Mouse (Mus musculus): ENCODE results near the gene Olfr354. TPM values are rescaled to one million over a fixed set of nuclear protein-coding genes. Genes with fewer than 3 reads are reported as not detected.

Gene Olfr354
- polyA plus RNA-seq (2015; fragmentation: Nextera tagmentation; extraction: Ambion mirVana): not detected in 2 replicates

GRCm38 (mm10) chr2:36905380-36905779 lies at the start of gene Olfr354:
TSS of gene Olfr354 (plus strand) at chr2:36905680.
- ATAC-seq: no peak
- H3K9ac ChIP-seq: no peak within 1 kb of the TSS
- H3K27ac ChIP-seq: no peak within 1 kb of the TSS
- no peak within 1 kb of the TSS for H3K4me3 ChIP-seq
- H3K4me2 ChIP-seq: no peak within 1 kb of the TSS
- H3K36me3 ChIP-seq (ENCODE audit: poor library complexity, severe bottlenecking): no peaks in the 10 kb centered on the region
- H3K4me1 ChIP-seq: no peaks in the 10 kb centered on the region
- H3K9me3 ChIP-seq (replicated peaks): peaks cover 39% of the 10 kb centered on the region
- H3K27me3 ChIP-seq: no peaks in the 10 kb centered on the region

- no peak for ATAC-seq
- no peaks in the 10 kb centered on the region for H3K36me3 ChIP-seq (ENCODE audit: poor library complexity, severe bottlenecking)
- H3K4me2 ChIP-seq: no peak within 1 kb of the TSS
- no peak within 1 kb of the TSS for H3K4me3 ChIP-seq
- H3K27ac ChIP-seq: no peak within 1 kb of the TSS
- H3K27me3 ChIP-seq: no peaks in the 10 kb centered on the region
- no peak within 1 kb of the TSS for H3K9ac ChIP-seq
- 91% methylated on average over 1 of the region's 1 CpGs for WGBS
- no peaks in the 10 kb centered on the region for H3K4me1 ChIP-seq
- peaks cover 29% of the 10 kb centered on the region for H3K9me3 ChIP-seq (replicated peaks)
Measured at GRCm38 (mm10) chr2:36862560-36862959, 42.9 kb upstream of the Olfr354 start, which contains the start of gene Olfr351. TSS of gene Olfr351 (minus strand) at chr2:36862660.

GRCm38 (mm10) chr2:36868160-36868559 lies 37.3 kb upstream of the Olfr354 start, which contains the start of gene Olfr352:
TSS of gene Olfr352 (plus strand) at chr2:36868460.
- Histone ChIP-seq H3K9ac (no peak within 1 kb of the TSS), H3K4me3 (no peak within 1 kb of the TSS), H3K4me1 (no peaks in the 10 kb centered on the region), H3K27ac (no peak within 1 kb of the TSS), H3K36me3 (ENCODE audit: poor library complexity, severe bottlenecking) (no peaks in the 10 kb centered on the region), H3K4me2 (no peak within 1 kb of the TSS), H3K27me3 (no peaks in the 10 kb centered on the region), H3K9me3 (replicated peaks) (peaks cover 30% of the 10 kb centered on the region)
- 80% methylated on average over 1 of the region's 1 CpGs for WGBS
- ATAC-seq: no peak

- no peak for ATAC-seq
- H3K4me2 ChIP-seq: no peak within 1 kb of the TSS
- no peak within 1 kb of the TSS for H3K4me3 ChIP-seq
- H3K4me1 ChIP-seq: no peaks in the 10 kb centered on the region
- H3K9ac ChIP-seq: no peak within 1 kb of the TSS
- no peaks in the 10 kb centered on the region for H3K36me3 ChIP-seq (ENCODE audit: poor library complexity, severe bottlenecking)
- H3K27ac ChIP-seq: no peak within 1 kb of the TSS
- H3K9me3 ChIP-seq (replicated peaks): peaks cover 18% of the 10 kb centered on the region
- no peaks in the 10 kb centered on the region for H3K27me3 ChIP-seq
Measured at GRCm38 (mm10) chr2:36892836-36893235, 12.6 kb upstream of the Olfr354 start, which contains the start of gene Olfr353. TSS of gene Olfr353 (minus strand) at chr2:36892936.

- ATAC-seq: no peak
- no peak overlapping the region for H3K27ac ChIP-seq
- peaks cover 31% of the 10 kb centered on the region for H3K9me3 ChIP-seq (replicated peaks)
- H3K4me3 ChIP-seq: no peak overlapping the region
- H3K4me2 ChIP-seq: no peak overlapping the region
- H3K36me3 ChIP-seq (ENCODE audit: poor library complexity, severe bottlenecking): no peaks in the 10 kb centered on the region
- H3K9ac ChIP-seq: no peak overlapping the region
- H3K4me1 ChIP-seq: no peaks in the 10 kb centered on the region
- no peaks in the 10 kb centered on the region for H3K27me3 ChIP-seq
Measured at GRCm38 (mm10) chr2:36897114-36897513, 8.4 kb upstream of the Olfr354 start.

GRCm38 (mm10) chr2:36928797-36929196 lies 23.3 kb downstream of the Olfr354 start, which contains the start of gene Olfr355:
TSS of gene Olfr355 (minus strand) at chr2:36928897.
- no peak within 1 kb of the TSS for H3K9ac ChIP-seq
- H3K27me3 ChIP-seq: no peaks in the 10 kb centered on the region
- H3K4me3 ChIP-seq: no peak within 1 kb of the TSS
- no peak for ATAC-seq
- no peaks in the 10 kb centered on the region for H3K36me3 ChIP-seq (ENCODE audit: poor library complexity, severe bottlenecking)
- no peak within 1 kb of the TSS for H3K27ac ChIP-seq
- H3K4me1 ChIP-seq: no peaks in the 10 kb centered on the region
- H3K9me3 ChIP-seq (replicated peaks): peaks cover 19% of the 10 kb centered on the region
- H3K4me2 ChIP-seq: no peak within 1 kb of the TSS

- H3K4me1 ChIP-seq: no peaks in the 10 kb centered on the region
- WGBS: 80% methylated on average over 2 of the region's 2 CpGs
- no peak within 1 kb of the TSS for H3K9ac ChIP-seq
- H3K27me3 ChIP-seq: no peaks in the 10 kb centered on the region
- no peak within 1 kb of the TSS for H3K27ac ChIP-seq
- no peak within 1 kb of the TSS for H3K4me2 ChIP-seq
- no peaks in the 10 kb centered on the region for H3K36me3 ChIP-seq (ENCODE audit: poor library complexity, severe bottlenecking)
- H3K9me3 ChIP-seq (replicated peaks): peaks cover 33% of the 10 kb centered on the region
- ATAC-seq: no peak
- no peak within 1 kb of the TSS for H3K4me3 ChIP-seq
Measured at GRCm38 (mm10) chr2:36936821-36937220, 31.3 kb downstream of the Olfr354 start, which contains the start of gene Olfr356. TSS of gene Olfr356 (plus strand) at chr2:36937121.

Other genes starting within 250 kb of the Olfr354 start
- gene Olfr346, start 219.9 kb upstream of the Olfr354 start, polyA plus RNA-seq (2015; fragmentation: Nextera tagmentation; extraction: Ambion mirVana): not detected in 2 replicates
- gene Olfr347, start 173.8 kb upstream of the Olfr354 start, polyA plus RNA-seq (2015; fragmentation: Nextera tagmentation; extraction: Ambion mirVana): not detected in 2 replicates
- not detected in 2 replicates for gene Olfr348, start 121.4 kb upstream of the Olfr354 start, polyA plus RNA-seq (2015; fragmentation: Nextera tagmentation; extraction: Ambion mirVana)
- gene Olfr50, start 115.1 kb upstream of the Olfr354 start, polyA plus RNA-seq (2015; fragmentation: Nextera tagmentation; extraction: Ambion mirVana): not detected in 2 replicates
- gene Olfr3, start 88.6 kb upstream of the Olfr354 start, polyA plus RNA-seq (2015; fragmentation: Nextera tagmentation; extraction: Ambion mirVana): not detected in 2 replicates
- gene Olfr350, start 59.4 kb upstream of the Olfr354 start, polyA plus RNA-seq (2015; fragmentation: Nextera tagmentation; extraction: Ambion mirVana): not detected in 2 replicates
- gene Olfr351, start 43.0 kb upstream of the Olfr354 start, polyA plus RNA-seq (2015; fragmentation: Nextera tagmentation; extraction: Ambion mirVana): not detected in 2 replicates
- not detected in 2 replicates for gene Olfr352, start 37.2 kb upstream of the Olfr354 start, polyA plus RNA-seq (2015; fragmentation: Nextera tagmentation; extraction: Ambion mirVana)
- gene Olfr353, start 12.7 kb upstream of the Olfr354 start, polyA plus RNA-seq (2015; fragmentation: Nextera tagmentation; extraction: Ambion mirVana): not detected in 2 replicates
- not detected in 2 replicates for gene Olfr355, start 23.2 kb downstream of the Olfr354 start, polyA plus RNA-seq (2015; fragmentation: Nextera tagmentation; extraction: Ambion mirVana)
- gene Olfr356, start 31.4 kb downstream of the Olfr354 start, polyA plus RNA-seq (2015; fragmentation: Nextera tagmentation; extraction: Ambion mirVana): not detected in 2 replicates
- gene Olfr357, start 88.1 kb downstream of the Olfr354 start, polyA plus RNA-seq (2015; fragmentation: Nextera tagmentation; extraction: Ambion mirVana): not detected in 2 replicates
- not detected in 2 replicates for gene Olfr358, start 103.7 kb downstream of the Olfr354 start, polyA plus RNA-seq (2015; fragmentation: Nextera tagmentation; extraction: Ambion mirVana)
- gene Olfr360, start 160.1 kb downstream of the Olfr354 start, polyA plus RNA-seq (2015; fragmentation: Nextera tagmentation; extraction: Ambion mirVana): not detected in 2 replicates
- gene Olfr361, start 183.6 kb downstream of the Olfr354 start, polyA plus RNA-seq (2015; fragmentation: Nextera tagmentation; extraction: Ambion mirVana): not detected in 2 replicates
- not detected in 2 replicates for gene Olfr362, start 212.2 kb downstream of the Olfr354 start, polyA plus RNA-seq (2015; fragmentation: Nextera tagmentation; extraction: Ambion mirVana)
- not detected in 2 replicates for gene Olfr364-ps1, start 233.6 kb downstream of the Olfr354 start, polyA plus RNA-seq (2015; fragmentation: Nextera tagmentation; extraction: Ambion mirVana)